Mouse (Mus musculus) MEL (cell line): ENCODE results near the gene Arid5a. TPM values are rescaled to one million over a fixed set of nuclear protein-coding genes. Genes with fewer than 3 reads are reported as not detected.

Experiments used
- DNase-seq: peaks from one replicate; pipeline ENCODE4 v3.0.0; 2011; ENCODE audit warnings: low read depth, low spot score
- H3K27ac ChIP-seq: 2 replicates; pipeline ENCODE4 v1.5.1; 2012; ENCODE audit warnings: low read depth, mild to moderate bottlenecking, control low read depth, low read length, moderate library complexity; ENCODE audit not compliant: control insufficient read depth
- H3K27me3 ChIP-seq, 2 experiments: fragments of 150-350 bp in 1 of 2; sonication (generic) in 1 of 2; 2 replicates each; pipeline ENCODE4 v1.6.1; 2012; ENCODE audit warnings: low read length in 2 of 2, mild to moderate bottlenecking in 2 of 2, improper control_type of control experiment in 1 of 2, moderate library complexity in 1 of 2; ENCODE audit not compliant: insufficient read depth in 2 of 2, control insufficient read depth in 1 of 2
- H3K36me3 ChIP-seq, 2 experiments: 2 replicates each; pipeline ENCODE4 v1.6.1; 2012 to 2014; ENCODE audit warnings: low read length in 2 of 2, improper control_type of control experiment in 1 of 2, inconsistent platforms in 1 of 2, mild to moderate bottlenecking in 1 of 2; ENCODE audit not compliant: insufficient read depth in 2 of 2, control insufficient read depth in 1 of 2
- H3K4me1 ChIP-seq, 2 experiments: fragments of 150-350 bp in 1 of 2; sonication (generic) in 1 of 2; 2 replicates each; pipeline ENCODE4 v1.6.1; 2012; ENCODE audit warnings: low read length in 2 of 2, improper control_type of control experiment in 1 of 2, mild to moderate bottlenecking in 1 of 2; ENCODE audit not compliant: insufficient read depth in 2 of 2, control insufficient read depth in 1 of 2
- H3K4me3 ChIP-seq, 2 experiments: fragments of 150-350 bp in 1 of 2; sonication (generic) in 1 of 2; 2 replicates each; pipeline ENCODE4 v1.5.1; 2012; ENCODE audit warnings: low read depth in 2 of 2, low read length in 2 of 2, mild to moderate bottlenecking in 2 of 2, moderate library complexity in 2 of 2, control low read depth in 1 of 2, improper control_type of control experiment in 1 of 2; ENCODE audit not compliant: control insufficient read depth in 1 of 2, insufficient read depth in 1 of 2
- H3K79me2 ChIP-seq: 2 replicates; pipeline ENCODE4 v1.6.1; 2012; ENCODE audit warnings: mild to moderate bottlenecking, low read length, moderate library complexity; ENCODE audit not compliant: control insufficient read depth, poor library complexity, insufficient read depth
- H3K9ac ChIP-seq: 2 replicates; pipeline ENCODE4 v1.6.1; 2012; ENCODE audit warnings: low read depth, mild to moderate bottlenecking, control low read depth, low read length, moderate library complexity; ENCODE audit not compliant: control insufficient read depth, poor library complexity, severe bottlenecking
- H3K9me3 ChIP-seq: fragments of 150-350 bp; sonication (generic); replicated peaks from 2 replicates; pipeline ENCODE4 v1.6.1; 2012; ENCODE audit warnings: mild to moderate bottlenecking, low read length, improper control_type of control experiment, moderate library complexity; ENCODE audit not compliant: insufficient read depth
- BHLHE40 ChIP-seq: IDR thresholded peaks from 2 replicates; pipeline ENCODE4 v1.6.1; 2012; ENCODE audit warnings: low read depth, mild to moderate bottlenecking, inconsistent platforms, low read length, improper control_type of control experiment, borderline replicate concordance
- CHD1 ChIP-seq: IDR thresholded peaks from 2 replicates; pipeline ENCODE4 v1.6.1; 2012; ENCODE audit warnings: low read depth, mild to moderate bottlenecking, inconsistent platforms, low read length, improper control_type of control experiment
- CTCF ChIP-seq, 3 experiments: IDR thresholded peaks in 2 of 3; conservative IDR thresholded peaks in 1 of 3; 2 replicates each; pipeline ENCODE4 v1.5.1; 2011 to 2012; ENCODE audit warnings: low read length in 3 of 3, low read depth in 2 of 3, mild to moderate bottlenecking in 2 of 3, improper control_type of control experiment in 1 of 3, inconsistent platforms in 1 of 3, mixed read lengths in 1 of 3, moderate library complexity in 1 of 3; ENCODE audit not compliant: control insufficient read depth in 1 of 3, insufficient read depth in 1 of 3, poor library complexity in 1 of 3, severe bottlenecking in 1 of 3
- E2F4 ChIP-seq: IDR thresholded peaks from 2 replicates; pipeline ENCODE4 v1.6.1; 2011; ENCODE audit warnings: low read depth, low read length, improper control_type of control experiment, borderline replicate concordance
- ETS1 ChIP-seq: IDR thresholded peaks from 2 replicates; pipeline ENCODE4 v1.6.1; 2012; ENCODE audit warnings: low read depth, mild to moderate bottlenecking, inconsistent platforms, low read length, improper control_type of control experiment, moderate library complexity
- GATA1 ChIP-seq: IDR thresholded peaks from 2 replicates; pipeline ENCODE4 v1.6.1; 2011; ENCODE audit warnings: low read depth, low read length, improper control_type of control experiment
- HCFC1 ChIP-seq: IDR thresholded peaks from 2 replicates; pipeline ENCODE4 v1.6.1; 2012; ENCODE audit warnings: low read depth, mild to moderate bottlenecking, inconsistent platforms, low read length, improper control_type of control experiment, moderate library complexity
- KAT2A ChIP-seq: conservative IDR thresholded peaks from 2 replicates; pipeline ENCODE4 v1.6.1; 2012; ENCODE audit warnings: low read depth, low read length, improper control_type of control experiment, inconsistent platforms
- MAFK ChIP-seq: IDR thresholded peaks from 2 replicates; pipeline ENCODE4 v1.6.1; 2011; ENCODE audit warnings: low read depth, mild to moderate bottlenecking, low read length, improper control_type of control experiment, borderline replicate concordance
- MAX ChIP-seq: IDR thresholded peaks from 2 replicates; pipeline ENCODE4 v1.6.1; 2011; ENCODE audit warnings: low read length, improper control_type of control experiment
- MAZ ChIP-seq: IDR thresholded peaks from 2 replicates; pipeline ENCODE4 v1.6.1; 2012; ENCODE audit warnings: low read depth, mild to moderate bottlenecking, inconsistent platforms, low read length, improper control_type of control experiment
- MEF2A ChIP-seq: IDR thresholded peaks from 2 replicates; pipeline ENCODE4 v1.6.1; 2014; ENCODE audit warnings: low read depth, mild to moderate bottlenecking, inconsistent platforms, low read length, improper control_type of control experiment; ENCODE audit not compliant: poor library complexity, insufficient replicate concordance, severe bottlenecking; ENCODE audit errors: extremely low read depth
- MXI1 ChIP-seq: IDR thresholded peaks from 2 replicates; pipeline ENCODE4 v1.6.1; 2011; ENCODE audit warnings: mild to moderate bottlenecking, low read depth, low read length, improper control_type of control experiment
- POLR2AphosphoS5 ChIP-seq: IDR thresholded peaks from 2 replicates; pipeline ENCODE4 v1.6.1; 2012; ENCODE audit warnings: low read depth, borderline replicate concordance, mild to moderate bottlenecking, inconsistent platforms, low read length, moderate library complexity, mixed read lengths
- RAD21 ChIP-seq: IDR thresholded peaks from 2 replicates; pipeline ENCODE4 v1.6.1; 2011; ENCODE audit warnings: mild to moderate bottlenecking, low read depth, low read length, improper control_type of control experiment
- SMC3 ChIP-seq: IDR thresholded peaks from 2 replicates; pipeline ENCODE4 v1.6.1; 2011; ENCODE audit warnings: low read depth, low read length, improper control_type of control experiment
- TAL1 ChIP-seq: IDR thresholded peaks from 2 replicates; pipeline ENCODE4 v1.6.1; 2012; ENCODE audit warnings: mild to moderate bottlenecking, inconsistent platforms, low read length, moderate library complexity, mixed read lengths
- TBP ChIP-seq: IDR thresholded peaks from 2 replicates; pipeline ENCODE4 v1.8.0; 2011; ENCODE audit warnings: low read depth, low read length, improper control_type of control experiment
- UBTF ChIP-seq: IDR thresholded peaks from 2 replicates; pipeline ENCODE4 v1.6.1; 2012; ENCODE audit warnings: low read depth, mild to moderate bottlenecking, inconsistent platforms, low read length, improper control_type of control experiment, moderate library complexity, borderline replicate concordance; ENCODE audit not compliant: insufficient read depth
- ZKSCAN1 ChIP-seq: IDR thresholded peaks from 2 replicates; pipeline ENCODE4 v1.6.1; 2012; ENCODE audit warnings: low read depth, mild to moderate bottlenecking, inconsistent platforms, low read length, improper control_type of control experiment, moderate library complexity
- polyA plus RNA-seq, 2 experiments: library from polyadenylated mRNA; stranded (reverse) in 1 of 2; unstranded in 1 of 2; fragments of >175 nt in 1 of 2; fragments of >200 nt in 1 of 2; gene quantifications; 2 replicates each; pipeline versions ENCODE4 v1.2.1 to v1.2.4; 2012; ENCODE audit warnings: low replicate concordance in 2 of 2, low read depth in 1 of 2; ENCODE audit not compliant: insufficient read length in 2 of 2, insufficient read depth in 1 of 2, missing spikeins in 1 of 2
- total RNA-seq: library from RNA; depleted of rRNA; stranded (reverse); fragments of 300-350 nt; gene quantifications from 2 replicates; pipeline ENCODE4 v1.2.3, GENCODE M21; 2012

Gene Arid5a
- total and polyA plus RNA-seq, 3 experiments: 4.2 to 9.0 TPM; not detected in 1

DNA sequence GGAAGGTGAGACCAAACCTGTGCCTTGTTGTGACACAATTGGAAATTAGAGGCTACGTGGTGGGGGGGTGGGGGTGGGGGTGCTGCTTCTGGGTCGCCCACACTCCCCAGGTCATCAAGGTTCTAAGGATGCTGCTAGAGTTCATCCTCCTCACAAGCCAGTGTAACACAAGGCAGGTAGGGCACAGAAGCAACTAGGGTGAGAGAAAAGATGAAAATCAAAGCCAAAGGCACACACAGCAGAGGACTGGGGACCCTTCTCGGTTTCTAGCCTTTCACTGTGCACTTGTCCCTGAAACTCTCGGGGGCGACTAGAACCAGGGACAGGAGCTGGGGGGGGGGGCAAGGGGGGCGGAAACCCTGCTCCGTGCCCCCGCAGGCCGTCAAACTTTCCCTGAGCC is 4.6 kb upstream of the Arid5a start:
- Histone ChIP-seq H3K4me3 (no peak overlapping the region), H3K27me3 (peaks cover 0 to 1% of the 10 kb centered on the region in 2 experiments; a peak in 2 of 4 replicates), H3K9ac (no peak overlapping the region), H3K9me3 (no peaks in the 10 kb centered on the region), H3K27ac (no peak overlapping the region), H3K36me3 (peaks cover 0 to 5% of the 10 kb centered on the region in 2 experiments; a peak in 2 of 4 replicates), H3K4me1 (peaks cover 0 to 5% of the 10 kb centered on the region in 2 experiments; a peak in 3 of 4 replicates), H3K79me2 (no peaks in the 10 kb centered on the region; the same call in 1 of the 2 replicates)
- DNase-seq: no peak
- no peak for TF ChIP-seq UBTF
- no peak for TF ChIP-seq MAFK
- no peak for TF ChIP-seq MXI1
- no peak for TF ChIP-seq POLR2AphosphoS5
- no peak for TF ChIP-seq BHLHE40
- TF ChIP-seq MEF2A: no peak
- no peak for TF ChIP-seq CHD1
- TF ChIP-seq RAD21: no peak
- TF ChIP-seq E2F4: no peak
- no peak for TF ChIP-seq ETS1

- no peak for DNase-seq
- Histone ChIP-seq H3K27me3 (peaks cover 0 to 1% of the 10 kb centered on the region in 2 experiments; a peak in 2 of 4 replicates), H3K4me3 (no peak overlapping the region), H3K36me3 (peaks cover 0 to 5% of the 10 kb centered on the region in 2 experiments; a peak in 2 of 4 replicates), H3K9me3 (no peaks in the 10 kb centered on the region), H3K9ac (no peak overlapping the region), H3K79me2 (no peaks in the 10 kb centered on the region; the same call in 1 of the 2 replicates), H3K27ac (no peak overlapping the region), H3K4me1 (peaks cover 0 to 8% of the 10 kb centered on the region in 2 experiments; a peak in 3 of 4 replicates)
- no peak for TF ChIP-seq HCFC1
- no peak for TF ChIP-seq MEF2A
- TF ChIP-seq ZKSCAN1: no peak
- TF ChIP-seq MAX: no peak
- no peak for TF ChIP-seq KAT2A
- TF ChIP-seq SMC3: no peak
- no peak for TF ChIP-seq TBP
- TF ChIP-seq CTCF (IDR thresholded peaks at IDR 0.05 in 2 of 3, conservative IDR thresholded peaks at IDR 0.05 in 1 of 3; ENCODE audit: control insufficient read depth in 1 of 3, insufficient read depth in 1 of 3, low read depth in 2 of 3, low read length in 3 of 3, poor library complexity in 1 of 3, severe bottlenecking in 1 of 3): no peak
- no peak for TF ChIP-seq E2F4
- no peak for TF ChIP-seq TAL1
- TF ChIP-seq GATA1: no peak
- TF ChIP-seq MAZ: no peak
Measured at GRCm38 (mm10) chr1:36303381-36304320, 3.9 kb upstream of the Arid5a start.
